Mouse (Mus musculus) megakaryocyte, adult 5-6 weeks (primary cell): ENCODE results near the gene Golga1. TPM values are rescaled to one million over a fixed set of nuclear protein-coding genes. Genes with fewer than 3 reads are reported as not detected.
A peak's percentile ranks its signal among the peaks of the same experiment; 100 is the strongest.

Experiments used
- ATAC-seq: 2 replicates; pipeline ENCODE4 v1.8.0; 2016; ENCODE audit warnings: mild to moderate bottlenecking, inconsistent platforms; ENCODE audit not compliant: poor library complexity, severe bottlenecking
- total RNA-seq, 2 experiments: library from RNA; stranded (forward) in 1 of 2; stranded (reverse) in 1 of 2; fragments of 153-499, 151-499 nt in 1 of 2; fragments of 221-1000, 200-1000 nt in 1 of 2; gene quantifications; 2 replicates each; pipeline versions ENCODE4 v1.2.3 to v1.2.4; 2015 to 2017

The Golga1 gene
- total RNA-seq, 2 experiments from 2014 or later, result 11.8 to 24.6 TPM

DNA sequence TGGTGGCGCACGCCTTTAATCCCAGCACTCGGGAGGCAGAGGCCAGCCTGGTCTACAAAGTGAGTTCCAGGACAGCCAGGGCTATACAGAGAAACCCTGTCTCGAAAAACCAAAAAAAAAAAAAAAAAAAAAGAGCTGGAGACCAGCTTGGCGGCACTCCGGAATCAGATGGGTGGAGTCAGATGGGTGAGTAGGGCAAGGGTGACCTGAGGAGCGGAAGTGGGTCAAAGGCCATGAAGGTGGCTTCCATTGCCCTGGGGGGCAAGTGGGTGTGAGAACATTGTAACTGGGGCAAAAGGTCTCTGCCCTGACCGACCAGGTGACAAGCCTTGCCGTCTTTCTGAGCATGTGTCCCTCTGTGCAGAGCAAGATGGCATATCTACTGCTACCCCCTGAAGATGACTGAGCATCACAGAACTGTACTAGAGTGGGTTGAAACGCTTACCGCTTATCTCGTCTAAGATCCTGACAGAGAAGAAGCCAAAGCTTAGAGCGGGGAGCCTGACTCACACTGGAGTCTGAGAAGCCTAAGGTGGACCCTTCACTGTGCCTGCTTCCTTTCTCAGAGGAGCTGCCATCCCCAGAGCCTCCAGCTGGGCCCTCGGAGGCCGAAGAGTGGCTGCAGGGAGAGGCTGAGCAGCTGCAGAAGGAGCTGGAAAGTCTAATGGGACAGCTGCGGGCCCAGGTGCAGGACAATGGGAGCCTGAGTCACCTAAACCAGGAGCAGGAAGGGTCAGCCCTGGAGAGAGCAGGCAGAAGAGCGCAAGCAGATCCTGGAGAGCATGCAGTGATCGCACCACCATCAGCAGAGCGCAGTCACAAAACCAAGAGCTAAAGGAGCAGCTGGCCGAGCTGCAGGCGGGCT is 89.2 kb downstream of the Golga1 start:
- ATAC-seq, result no peak

GRCm38 (mm10) chr2:38975181-38975580 is 90.2 kb downstream of the Golga1 start:
- no peak for ATAC-seq

GRCm38 (mm10) chr2:38974171-38974570 is 91.2 kb downstream of the Golga1 start:
- ATAC-seq, result no peak

DNA sequence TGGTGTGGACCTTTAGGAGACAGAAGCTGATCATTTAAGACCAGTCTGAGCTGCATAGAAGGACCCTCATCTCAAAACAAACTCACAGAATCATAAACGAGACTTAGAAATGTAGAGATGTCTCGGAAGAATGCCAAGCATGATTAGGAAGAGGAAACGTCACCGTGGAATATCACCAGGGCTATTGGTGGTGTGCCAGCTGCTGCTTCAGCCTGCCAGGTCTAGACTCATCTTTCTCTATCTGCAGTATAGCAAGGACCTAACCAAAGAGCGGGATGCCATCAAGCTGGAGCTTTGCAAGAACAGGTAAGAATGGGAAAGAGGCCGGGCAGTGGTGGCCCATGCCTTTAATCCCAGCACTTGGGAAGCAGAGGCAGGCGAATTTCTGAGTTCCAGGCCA is 91.6 kb downstream of the Golga1 start:
- no peak for ATAC-seq

DNA sequence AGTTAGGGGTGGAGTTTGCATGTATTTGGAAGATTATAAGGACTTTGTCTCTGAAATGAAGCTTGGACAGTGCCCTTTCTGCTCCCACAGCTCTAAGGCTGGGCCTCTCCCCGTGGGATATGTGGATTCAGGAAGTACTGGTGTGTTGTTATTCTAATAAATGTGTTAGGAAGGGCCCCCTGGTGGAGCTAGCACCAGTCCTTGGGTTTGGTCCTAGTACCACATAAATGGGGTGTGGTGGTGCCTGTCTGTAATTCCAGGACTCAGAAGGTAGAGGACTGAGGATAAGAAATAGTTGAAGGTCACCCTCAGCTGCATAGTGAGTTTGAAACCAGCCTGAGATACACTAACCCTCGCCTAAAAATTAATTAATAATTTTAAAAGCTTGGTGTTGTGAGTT is 92.1 kb downstream of the Golga1 start:
- ATAC-seq, result no peak

- ATAC-seq, result 0 out of 2 replicates have a peak, but pooled peaks have one; percentile 15
These were observed 95.3 kb downstream of the Golga1 start for GRCm38 (mm10) chr2:38970057-38970456.

GRCm38 (mm10) chr2:38969650-38970049 is 95.7 kb downstream of the Golga1 start:
- ATAC-seq, result no peak; the same call in 1 of the 2 replicates

Other genes starting within 250 kb of the Golga1 start
- 0.34 and 0.51 TPM in 2 replicates for gene Nr6a1, start 137.9 kb downstream of the Golga1 start, total RNA-seq (2015)
- 0.92 and 3.7 TPM in 2 replicates for gene Nr6a1, start 137.9 kb downstream of the Golga1 start, total RNA-seq (2017)
- gene Olfml2a, start 133.6 kb downstream of the Golga1 start, total RNA-seq (2015), result 0.02 and 0.11 TPM in 2 replicates
- gene Olfml2a, start 133.6 kb downstream of the Golga1 start, total RNA-seq (2017), result not detected in 2 replicates
- 0.29 and 0.34 TPM in 2 replicates for gene Wdr38, start 68.1 kb downstream of the Golga1 start, total RNA-seq (2015)
- 0.16 and 0.84 TPM in 2 replicates for gene Wdr38, start 68.1 kb downstream of the Golga1 start, total RNA-seq (2017)
- 65.4 and 69.5 TPM in 2 replicates for gene Arpc5l, start 60.2 kb downstream of the Golga1 start, total RNA-seq (2015)
- 38.7 and 49.5 TPM in 2 replicates for gene Arpc5l, start 60.2 kb downstream of the Golga1 start, total RNA-seq (2017)
- 377 and 387 TPM in 2 replicates for gene Rpl35, start 59.9 kb downstream of the Golga1 start, total RNA-seq (2015)
- 757 and 843 TPM in 2 replicates for gene Rpl35, start 59.9 kb downstream of the Golga1 start, total RNA-seq (2017)
- gene Scai, start 125.2 kb upstream of the Golga1 start, total RNA-seq (2015), result 3.1 and 6.1 TPM in 2 replicates
- gene Scai, start 125.2 kb upstream of the Golga1 start, total RNA-seq (2017), result 4.3 and 7.4 TPM in 2 replicates
- 133 and 150 TPM in 2 replicates for gene Ppp6c, start 160.9 kb upstream of the Golga1 start, total RNA-seq (2015)
- gene Ppp6c, start 160.9 kb upstream of the Golga1 start, total RNA-seq (2017), result 71.6 and 77.3 TPM in 2 replicates